Mouse (Mus musculus): ENCODE data around the gene Rap2a. TPM values are rescaled to one million over a fixed set of nuclear protein-coding genes. Genes with fewer than 3 reads are reported as not detected.

The Rap2a gene
- polyA plus RNA-seq, 1 experiment from 2014 or later, result 17.2 TPM

GRCm38 (mm10) chr14:120484561-120484960, 6.3 kb downstream of the Rap2a start:
- H3K4me3 ChIP-seq (ENCODE audit: low read depth, low read length), result no peak overlapping the region

GRCm38 (mm10) chr14:120496284-120496683, 18.0 kb downstream of the Rap2a start:
- WGBS, result 72% methylated on average over 5 of the region's 5 CpGs
- no peaks in the 10 kb centered on the region for H3K27me3 ChIP-seq (ENCODE audit: control insufficient read depth, insufficient read depth, low read depth, low read length)
- ATAC-seq, result no peak

More at GRCm38 (mm10) chr14:120484561-120484960, 6.3 kb downstream of the Rap2a start:
- H3K4me1 ChIP-seq (ENCODE audit: control insufficient read depth, insufficient read depth, low read length), result peaks cover 22% of the 10 kb centered on the region
- H3K36me3 ChIP-seq (ENCODE audit: control insufficient read depth, insufficient read depth, low read length), result no peaks in the 10 kb centered on the region
- no peak overlapping the region for H3K4me2 ChIP-seq (ENCODE audit: low read length)
- H3K27me3 ChIP-seq (ENCODE audit: control insufficient read depth, insufficient read depth, low read depth, low read length), result no peaks in the 10 kb centered on the region
- WGBS, result 90% methylated on average over 5 of the region's 5 CpGs
- H3K27ac ChIP-seq (ENCODE audit: low read length), result no peak overlapping the region
- ATAC-seq, result no peak
- H3K9me3 ChIP-seq (replicated peaks; ENCODE audit: control insufficient read depth, low read length, poor library complexity, severe bottlenecking), result no peaks in the 10 kb centered on the region
- no peak overlapping the region for H3K9ac ChIP-seq (ENCODE audit: low read depth, low read length)

GRCm38 (mm10) chr14:120496827-120497226, 18.6 kb downstream of the Rap2a start:
- no peak for ATAC-seq
- no peak overlapping the region for H3K27ac ChIP-seq (ENCODE audit: low read length)
- WGBS, result 88% methylated on average over 5 of the region's 5 CpGs

More at GRCm38 (mm10) chr14:120496284-120496683, 18.0 kb downstream of the Rap2a start:
- Histone ChIP-seq H3K4me2 (ENCODE audit: low read length) (no peak overlapping the region), H3K36me3 (ENCODE audit: control insufficient read depth, insufficient read depth, low read length) (no peaks in the 10 kb centered on the region), H3K27ac (ENCODE audit: low read length) (no peak overlapping the region), H3K9me3 (replicated peaks; ENCODE audit: control insufficient read depth, low read length, poor library complexity, severe bottlenecking) (no peaks in the 10 kb centered on the region), H3K9ac (ENCODE audit: low read depth, low read length) (no peak overlapping the region), H3K4me1 (ENCODE audit: control insufficient read depth, insufficient read depth, low read length) (0 out of 2 replicates have a peak, but pooled peaks cover 3% of the 10 kb centered on the region), H3K4me3 (ENCODE audit: low read depth, low read length) (no peak overlapping the region)

GRCm38 (mm10) chr14:120499096-120499495, 20.9 kb downstream of the Rap2a start:
- Histone ChIP-seq H3K36me3 (ENCODE audit: control insufficient read depth, insufficient read depth, low read length) (no peaks in the 10 kb centered on the region), H3K27me3 (ENCODE audit: control insufficient read depth, insufficient read depth, low read depth, low read length) (no peaks in the 10 kb centered on the region), H3K9ac (ENCODE audit: low read depth, low read length) (no peak overlapping the region), H3K4me1 (ENCODE audit: control insufficient read depth, insufficient read depth, low read length) (0 out of 2 replicates have a peak, but pooled peaks cover 3% of the 10 kb centered on the region), H3K9me3 (replicated peaks; ENCODE audit: control insufficient read depth, low read length, poor library complexity, severe bottlenecking) (no peaks in the 10 kb centered on the region), H3K27ac (ENCODE audit: low read length) (no peak overlapping the region), H3K4me2 (ENCODE audit: low read length) (no peak overlapping the region), H3K4me3 (ENCODE audit: low read depth, low read length) (no peak overlapping the region)
- 93% methylated on average over 10 of the region's 10 CpGs for WGBS
- no peak for ATAC-seq

More at GRCm38 (mm10) chr14:120496827-120497226, 18.6 kb downstream of the Rap2a start:
- H3K27me3 ChIP-seq (ENCODE audit: control insufficient read depth, insufficient read depth, low read depth, low read length), result no peaks in the 10 kb centered on the region
- H3K9me3 ChIP-seq (replicated peaks; ENCODE audit: control insufficient read depth, low read length, poor library complexity, severe bottlenecking), result no peaks in the 10 kb centered on the region
- no peaks in the 10 kb centered on the region for H3K36me3 ChIP-seq (ENCODE audit: control insufficient read depth, insufficient read depth, low read length)
- no peak overlapping the region for H3K4me2 ChIP-seq (ENCODE audit: low read length)
- H3K9ac ChIP-seq (ENCODE audit: low read depth, low read length), result no peak overlapping the region
- H3K4me1 ChIP-seq (ENCODE audit: control insufficient read depth, insufficient read depth, low read length), result 0 out of 2 replicates have a peak, but pooled peaks cover 3% of the 10 kb centered on the region
- no peak overlapping the region for H3K4me3 ChIP-seq (ENCODE audit: low read depth, low read length)

GRCm38 (mm10) chr14:120499601-120500000, 21.4 kb downstream of the Rap2a start:
- Histone ChIP-seq H3K4me3 (ENCODE audit: low read depth, low read length) (no peak overlapping the region), H3K36me3 (ENCODE audit: control insufficient read depth, insufficient read depth, low read length) (no peaks in the 10 kb centered on the region), H3K9ac (ENCODE audit: low read depth, low read length) (no peak overlapping the region), H3K27ac (ENCODE audit: low read length) (no peak overlapping the region), H3K4me1 (ENCODE audit: control insufficient read depth, insufficient read depth, low read length) (0 out of 2 replicates have a peak, but pooled peaks cover 3% of the 10 kb centered on the region), H3K4me2 (ENCODE audit: low read length) (no peak overlapping the region), H3K9me3 (replicated peaks; ENCODE audit: control insufficient read depth, low read length, poor library complexity, severe bottlenecking) (no peaks in the 10 kb centered on the region), H3K27me3 (ENCODE audit: control insufficient read depth, insufficient read depth, low read depth, low read length) (no peaks in the 10 kb centered on the region)
- WGBS, result 91% methylated on average over 6 of the region's 6 CpGs
- ATAC-seq, result no peak

GRCm38 (mm10) chr14:120500021-120500560, 21.8 kb downstream of the Rap2a start:
- ATAC-seq, result no peak
- 81% methylated on average over 12 of the region's 12 CpGs for WGBS

GRCm38 (mm10) chr14:120500791-120501190, 22.5 kb downstream of the Rap2a start:
- WGBS, result 91% methylated on average over 5 of the region's 5 CpGs
- no peak for ATAC-seq
- no peak overlapping the region for H3K9ac ChIP-seq (ENCODE audit: low read depth, low read length)

More at GRCm38 (mm10) chr14:120500021-120500560, 21.8 kb downstream of the Rap2a start:
- Histone ChIP-seq H3K4me3 (ENCODE audit: low read depth, low read length) (no peak overlapping the region), H3K27me3 (ENCODE audit: control insufficient read depth, insufficient read depth, low read depth, low read length) (no peaks in the 10 kb centered on the region), H3K36me3 (ENCODE audit: control insufficient read depth, insufficient read depth, low read length) (no peaks in the 10 kb centered on the region), H3K27ac (ENCODE audit: low read length) (no peak overlapping the region), H3K9ac (ENCODE audit: low read depth, low read length) (no peak overlapping the region), H3K4me1 (ENCODE audit: control insufficient read depth, insufficient read depth, low read length) (0 out of 2 replicates have a peak, but pooled peaks cover 3% of the 10 kb centered on the region), H3K9me3 (replicated peaks; ENCODE audit: control insufficient read depth, low read length, poor library complexity, severe bottlenecking) (no peaks in the 10 kb centered on the region), H3K4me2 (ENCODE audit: low read length) (no peak overlapping the region)

GRCm38 (mm10) chr14:120503641-120504040, 25.4 kb downstream of the Rap2a start:
- Histone ChIP-seq H3K9ac (ENCODE audit: low read depth, low read length) (no peak overlapping the region), H3K27me3 (ENCODE audit: control insufficient read depth, insufficient read depth, low read depth, low read length) (no peaks in the 10 kb centered on the region), H3K27ac (ENCODE audit: low read length) (no peak overlapping the region), H3K9me3 (replicated peaks; ENCODE audit: control insufficient read depth, low read length, poor library complexity, severe bottlenecking) (no peaks in the 10 kb centered on the region), H3K36me3 (ENCODE audit: control insufficient read depth, insufficient read depth, low read length) (no peaks in the 10 kb centered on the region), H3K4me3 (ENCODE audit: low read depth, low read length) (no peak overlapping the region), H3K4me2 (ENCODE audit: low read length) (no peak overlapping the region), H3K4me1 (ENCODE audit: control insufficient read depth, insufficient read depth, low read length) (peaks cover 6% of the 10 kb centered on the region; the same call in 1 of the 2 replicates)
- ATAC-seq, result no peak
- WGBS, result 94% methylated on average over 12 of the region's 12 CpGs

More at GRCm38 (mm10) chr14:120500791-120501190, 22.5 kb downstream of the Rap2a start:
- H3K9me3 ChIP-seq (replicated peaks; ENCODE audit: control insufficient read depth, low read length, poor library complexity, severe bottlenecking), result no peaks in the 10 kb centered on the region
- H3K4me1 ChIP-seq (ENCODE audit: control insufficient read depth, insufficient read depth, low read length), result 0 out of 2 replicates have a peak, but pooled peaks cover 3% of the 10 kb centered on the region
- no peaks in the 10 kb centered on the region for H3K27me3 ChIP-seq (ENCODE audit: control insufficient read depth, insufficient read depth, low read depth, low read length)
- H3K4me2 ChIP-seq (ENCODE audit: low read length), result no peak overlapping the region
- no peaks in the 10 kb centered on the region for H3K36me3 ChIP-seq (ENCODE audit: control insufficient read depth, insufficient read depth, low read length)
- no peak overlapping the region for H3K27ac ChIP-seq (ENCODE audit: low read length)
- H3K4me3 ChIP-seq (ENCODE audit: low read depth, low read length), result no peak overlapping the region

GRCm38 (mm10) chr14:120504423-120504822, 26.2 kb downstream of the Rap2a start:
- H3K27ac ChIP-seq (ENCODE audit: low read length), result no peak overlapping the region
- H3K36me3 ChIP-seq (ENCODE audit: control insufficient read depth, insufficient read depth, low read length), result no peaks in the 10 kb centered on the region

More at GRCm38 (mm10) chr14:120504423-120504822, 26.2 kb downstream of the Rap2a start:
- Histone ChIP-seq H3K9me3 (replicated peaks; ENCODE audit: control insufficient read depth, low read length, poor library complexity, severe bottlenecking) (no peaks in the 10 kb centered on the region), H3K27me3 (ENCODE audit: control insufficient read depth, insufficient read depth, low read depth, low read length) (no peaks in the 10 kb centered on the region), H3K4me3 (ENCODE audit: low read depth, low read length) (no peak overlapping the region), H3K4me1 (ENCODE audit: control insufficient read depth, insufficient read depth, low read length) (peaks cover 6% of the 10 kb centered on the region; the same call in 1 of the 2 replicates), H3K4me2 (ENCODE audit: low read length) (no peak overlapping the region), H3K9ac (ENCODE audit: low read depth, low read length) (no peak overlapping the region)
- 93% methylated on average over 12 of the region's 12 CpGs for WGBS
- ATAC-seq, result no peak
